Mouse (Mus musculus) MEL (cell line): ENCODE results near the gene Ddx19b.

Experiments used
- CTCF ChIP-seq, 3 experiments: IDR thresholded peaks in 2 of 3; conservative IDR thresholded peaks in 1 of 3; 2 replicates each; pipeline ENCODE4 v1.5.1; 2011 to 2012; ENCODE audit warnings: low read length in 3 of 3, low read depth in 2 of 3, mild to moderate bottlenecking in 2 of 3, improper control_type of control experiment in 1 of 3, inconsistent platforms in 1 of 3, mixed read lengths in 1 of 3, moderate library complexity in 1 of 3; ENCODE audit not compliant: control insufficient read depth in 1 of 3, insufficient read depth in 1 of 3, poor library complexity in 1 of 3, severe bottlenecking in 1 of 3
- POLR2AphosphoS5 ChIP-seq: IDR thresholded peaks from 2 replicates; pipeline ENCODE4 v1.6.1; 2012; ENCODE audit warnings: low read depth, borderline replicate concordance, mild to moderate bottlenecking, inconsistent platforms, low read length, moderate library complexity, mixed read lengths
- TAL1 ChIP-seq: IDR thresholded peaks from 2 replicates; pipeline ENCODE4 v1.6.1; 2012; ENCODE audit warnings: mild to moderate bottlenecking, inconsistent platforms, low read length, moderate library complexity, mixed read lengths
- UBTF ChIP-seq: IDR thresholded peaks from 2 replicates; pipeline ENCODE4 v1.6.1; 2012; ENCODE audit warnings: low read depth, mild to moderate bottlenecking, inconsistent platforms, low read length, improper control_type of control experiment, moderate library complexity, borderline replicate concordance; ENCODE audit not compliant: insufficient read depth

GRCm38 (mm10) chr8:111062893-111063292, 31.3 kb upstream of the Ddx19b start:
- no peak for TF ChIP-seq TAL1
- TF ChIP-seq POLR2AphosphoS5 = no peak
- no peak for TF ChIP-seq CTCF (IDR thresholded peaks at IDR 0.05 in 2 of 3, conservative IDR thresholded peaks at IDR 0.05 in 1 of 3; ENCODE audit: control insufficient read depth in 1 of 3, insufficient read depth in 1 of 3, low read depth in 2 of 3, low read length in 3 of 3, poor library complexity in 1 of 3, severe bottlenecking in 1 of 3)
- no peak for TF ChIP-seq UBTF
